Mouse (Mus musculus) cerebellum, adult 9-11 months (tissue): ENCODE measurements at regions not wholly inside any gene's neighbourhood (a gene's known extent, or its start where the extent isn't known, plus 50 kb on each side); places are given as distances from the start of the nearest gene placed in this dataset.
"Not testable (repeated sequence)": the region's sequence is repeated elsewhere in the genome, so short reads cannot be mapped to it uniquely, and the experiment has no call there.

Experiments
- DNase-seq: peaks from one replicate; pipeline ENCODE4 v3.0.0; 2022

DNA sequence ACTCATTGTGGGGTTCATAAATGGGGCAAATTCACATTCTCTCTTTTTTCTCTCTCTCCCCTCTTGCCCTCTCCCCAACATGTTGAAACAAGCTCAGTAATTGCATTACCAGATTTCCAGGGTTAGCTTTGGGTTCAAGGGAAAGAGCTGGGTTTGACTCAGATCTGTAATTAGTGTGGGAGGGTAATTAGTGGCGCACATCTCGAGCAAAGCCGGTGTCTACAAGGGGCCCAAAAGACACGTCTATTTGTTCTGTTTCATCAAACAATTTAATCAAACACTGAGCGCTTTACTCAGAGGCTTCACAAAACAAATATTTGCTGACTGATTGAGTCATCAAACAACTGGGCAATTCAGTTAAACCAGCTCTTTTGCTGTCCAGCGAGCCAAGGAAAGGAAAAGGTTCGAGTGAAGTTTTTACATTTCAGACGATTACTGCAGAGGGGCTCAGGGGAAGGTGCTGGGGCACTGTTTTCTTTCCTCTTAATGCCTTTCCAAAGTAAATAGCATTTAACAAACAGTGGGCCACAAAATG, 193.6 kb upstream of the Six2 start:
- DNase-seq: no peak

DNA sequence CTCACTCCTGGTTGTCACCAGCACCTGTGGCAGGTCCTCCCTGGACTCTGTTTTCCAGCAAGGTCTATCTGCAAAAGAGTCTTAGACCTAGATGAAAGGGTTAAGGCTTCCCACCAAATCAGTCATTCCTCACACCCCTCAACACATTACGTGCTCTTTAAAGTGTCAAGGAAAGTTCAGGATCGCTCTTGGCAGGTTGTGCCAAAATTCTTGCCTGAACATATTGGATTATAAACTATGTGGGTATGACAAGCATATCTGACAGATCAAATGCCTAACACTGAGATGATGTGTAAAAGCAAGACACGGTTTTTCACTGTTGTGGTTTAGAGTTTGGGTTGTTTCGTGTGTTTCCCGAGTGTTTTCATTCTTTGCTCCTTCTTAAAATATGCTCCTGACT, 193.0 kb upstream of the Six2 start:
- DNase-seq: no peak

DNA sequence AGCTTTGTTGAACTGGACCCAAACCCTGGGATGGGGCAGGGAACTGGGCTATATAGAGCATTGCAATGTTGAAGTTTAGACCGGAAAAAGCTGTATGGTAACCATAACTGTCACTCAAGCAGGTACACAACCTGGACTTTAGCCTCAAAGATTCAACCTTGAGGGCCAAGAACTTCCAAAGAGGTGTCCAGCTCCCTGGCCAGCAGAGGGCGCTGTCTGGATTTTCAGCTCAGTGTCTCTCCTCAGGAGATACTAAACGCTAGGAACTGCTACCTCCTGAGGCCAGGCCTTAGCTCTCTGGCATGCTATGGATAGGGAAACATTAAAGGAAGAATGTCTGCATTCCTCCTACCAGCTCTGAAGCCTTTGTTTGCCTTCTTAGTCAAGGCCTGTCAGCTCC, 189.4 kb upstream of the Six2 start:
- DNase-seq: no peak

DNA sequence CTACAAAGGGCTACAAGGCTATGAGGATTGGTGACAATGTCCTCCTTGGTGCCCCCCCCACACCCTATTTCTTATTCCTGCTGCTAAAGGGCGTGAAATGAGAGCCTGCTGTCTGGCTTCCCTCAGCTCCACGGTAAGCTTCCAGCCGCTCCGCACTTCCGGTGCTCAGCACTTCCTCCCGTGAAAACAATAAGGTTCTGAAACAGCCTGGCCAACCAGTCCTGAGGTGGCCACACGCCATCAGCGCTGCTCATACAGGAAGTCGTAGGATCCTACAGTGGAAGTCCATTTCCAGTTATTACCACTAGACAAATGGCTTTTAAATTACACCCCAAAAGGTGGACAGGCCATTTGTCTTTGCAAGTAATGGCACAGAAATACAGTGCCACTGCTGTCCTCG, 188.8 kb upstream of the Six2 start:
- no peak for DNase-seq

DNA sequence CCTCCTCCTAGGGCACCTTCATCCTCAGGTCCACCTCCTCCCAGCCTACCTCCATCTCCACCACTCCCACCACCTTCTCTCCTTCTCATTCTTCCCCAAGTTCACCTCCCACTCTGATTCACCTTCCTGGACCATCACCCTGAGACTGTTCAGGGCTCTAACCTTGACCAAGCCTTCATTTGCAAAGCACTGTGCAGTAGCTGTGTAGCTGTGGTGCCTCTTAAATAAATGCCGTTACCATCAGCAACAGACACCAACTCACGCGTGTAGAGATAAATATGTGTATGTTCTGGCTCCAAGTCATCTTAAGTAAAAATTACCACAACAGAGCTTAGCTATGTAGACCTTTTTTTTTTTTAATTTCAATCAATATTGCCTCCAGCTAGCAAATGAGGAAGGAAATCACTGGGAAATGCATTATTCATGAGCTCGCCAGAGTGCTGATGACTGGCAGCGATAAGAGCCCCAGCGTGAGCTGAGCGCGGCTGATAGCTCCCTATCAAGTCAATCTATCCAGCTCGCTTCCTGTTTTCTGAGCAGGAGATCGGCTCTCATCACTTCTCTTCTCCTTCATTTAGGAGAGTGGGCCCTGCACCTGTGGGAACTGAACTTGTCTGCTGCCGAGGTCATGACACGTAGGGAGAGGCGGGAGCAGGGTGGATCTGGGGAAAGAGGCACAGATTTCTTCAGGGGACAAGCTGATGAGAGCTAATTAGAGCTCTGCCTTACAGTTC, 185.9 kb upstream of the Six2 start:
- no peak for DNase-seq

DNA sequence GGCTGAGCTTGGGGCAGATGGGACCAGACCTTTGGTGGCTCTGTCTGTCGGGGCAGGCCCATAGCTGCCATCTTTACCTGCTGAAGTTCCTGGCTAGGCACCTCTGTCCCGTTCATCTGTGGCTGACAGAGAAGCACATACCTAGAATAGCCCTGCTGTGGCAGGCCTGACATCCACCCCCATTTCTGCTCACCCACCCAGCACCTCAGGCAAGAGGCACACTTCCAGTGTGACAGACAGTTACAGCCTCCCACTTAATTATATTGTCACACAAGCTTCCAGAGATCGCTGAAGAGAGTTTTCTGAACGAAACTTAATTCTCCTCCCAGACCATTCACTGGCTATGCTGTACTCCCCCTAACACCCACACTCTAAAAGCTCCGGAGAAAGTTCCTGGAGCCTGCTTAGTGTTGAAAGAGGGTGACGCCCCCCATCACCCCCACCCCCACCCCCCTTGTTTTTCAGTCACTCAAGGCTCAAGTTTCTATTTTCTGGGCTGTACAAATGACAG, 184.9 kb upstream of the Six2 start:
- DNase-seq: no peak

DNA sequence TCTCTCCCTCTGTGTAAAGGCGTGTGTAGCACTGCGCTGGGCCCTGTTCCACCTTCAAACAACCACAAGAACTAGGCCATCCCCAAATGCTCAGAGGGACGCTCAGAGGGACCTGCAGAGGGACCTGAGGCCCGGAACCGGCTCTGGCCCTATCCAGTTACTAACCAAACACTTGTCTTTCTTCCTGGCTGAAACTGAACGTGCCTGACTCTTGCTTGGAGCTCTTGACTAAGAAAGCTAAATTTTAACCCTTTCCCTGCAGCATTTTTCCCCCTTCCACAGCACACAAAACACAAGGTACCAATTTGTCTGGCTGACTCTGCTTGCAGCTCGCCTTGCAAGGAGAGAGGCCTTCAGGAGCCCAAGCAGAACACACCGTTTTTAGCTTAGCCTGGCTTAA, 182.3 kb upstream of the Six2 start:
- no peak for DNase-seq

DNA sequence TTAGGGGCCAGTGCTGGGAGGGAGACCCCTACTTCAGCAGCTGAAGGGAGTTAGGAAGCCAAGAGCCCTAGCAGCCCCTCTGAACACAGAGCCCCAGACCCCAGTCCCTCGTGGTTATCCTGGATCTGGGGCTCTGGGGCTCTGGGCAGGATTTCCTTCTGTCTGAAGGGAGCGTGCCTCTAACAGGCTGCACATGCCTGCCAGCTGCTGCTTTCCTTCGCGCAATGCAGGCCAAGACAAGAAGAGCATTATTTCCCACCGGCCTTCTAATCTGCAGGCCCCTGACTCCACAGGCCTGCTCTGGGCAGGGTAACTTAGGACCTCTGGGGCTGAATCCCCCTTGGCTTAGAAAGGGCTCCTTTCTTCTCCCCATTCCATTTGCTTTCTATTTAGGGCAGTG, 181.1 kb upstream of the Six2 start:
- no peak for DNase-seq

DNA sequence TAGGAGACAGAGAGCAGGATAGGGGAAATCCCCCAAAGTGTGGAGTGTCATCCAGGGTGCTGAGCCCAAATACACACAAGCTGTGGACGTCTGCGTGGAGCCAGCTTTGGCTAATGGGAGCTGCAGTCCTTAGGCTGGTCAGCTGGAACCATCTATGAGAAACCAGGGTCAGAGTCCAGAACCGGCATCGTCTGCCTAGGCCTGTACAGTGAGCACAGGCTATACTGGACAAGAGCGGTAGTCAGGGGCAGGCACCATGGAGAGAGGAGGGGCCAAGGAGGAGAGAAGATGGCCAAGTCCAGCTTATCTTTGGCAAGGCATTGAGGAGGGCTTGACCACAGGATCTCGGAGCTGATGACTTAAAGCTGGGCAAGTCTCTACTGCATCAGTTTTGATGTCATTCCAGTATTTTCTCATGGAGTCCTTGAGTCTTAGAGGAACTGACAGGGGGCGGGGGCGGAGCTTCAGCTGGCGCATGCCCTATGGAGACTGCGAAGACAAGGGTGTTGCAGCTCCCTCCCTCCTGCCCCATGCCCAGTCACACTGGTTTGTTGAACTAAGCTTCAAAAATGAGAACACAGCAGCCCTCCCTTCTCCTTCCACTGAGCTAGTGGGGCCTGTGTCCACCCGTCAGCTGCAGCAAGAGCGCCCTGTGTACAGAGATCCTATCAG, 180.0 kb upstream of the Six2 start:
- no peak for DNase-seq

DNA sequence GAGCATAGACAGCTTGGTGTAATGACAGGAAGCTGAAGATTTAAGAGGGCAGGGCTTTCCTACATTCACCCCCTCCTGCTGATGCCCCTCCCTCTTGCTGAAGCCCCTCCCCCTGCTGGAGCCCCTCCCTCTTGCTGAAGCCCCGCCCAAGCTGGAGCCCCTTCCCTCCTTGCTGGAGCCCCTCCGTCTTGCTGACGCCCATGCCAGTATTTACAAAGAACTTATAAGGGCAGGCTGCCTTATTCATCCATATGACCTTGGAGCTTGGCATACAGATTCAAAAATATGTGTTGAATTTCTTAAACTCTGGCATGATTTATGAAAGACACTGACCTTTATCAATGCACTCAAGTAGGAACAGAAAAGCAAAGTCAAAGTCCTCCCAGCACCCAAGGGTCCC, 178.5 kb upstream of the Six2 start:
- no peak for DNase-seq

DNA sequence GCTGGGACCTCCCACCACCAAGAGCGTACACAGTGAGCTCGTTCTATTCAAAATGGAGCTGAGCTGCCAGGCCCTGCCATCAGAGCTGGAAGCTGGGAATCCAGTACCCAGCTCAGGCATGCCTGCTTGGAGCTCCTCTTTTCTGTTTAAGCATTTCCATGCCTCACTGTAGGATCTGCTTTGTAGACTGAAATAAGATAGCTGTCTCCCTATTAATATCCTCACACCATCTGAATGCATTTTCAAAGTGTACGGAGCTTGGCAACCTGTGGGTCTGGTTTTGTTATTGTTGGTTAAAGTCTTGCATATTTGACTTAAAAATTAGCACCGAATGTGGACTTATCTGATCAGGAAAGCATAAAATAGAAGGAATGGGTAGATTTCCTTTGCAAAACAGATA, 177.9 kb upstream of the Six2 start:
- no peak for DNase-seq

DNA sequence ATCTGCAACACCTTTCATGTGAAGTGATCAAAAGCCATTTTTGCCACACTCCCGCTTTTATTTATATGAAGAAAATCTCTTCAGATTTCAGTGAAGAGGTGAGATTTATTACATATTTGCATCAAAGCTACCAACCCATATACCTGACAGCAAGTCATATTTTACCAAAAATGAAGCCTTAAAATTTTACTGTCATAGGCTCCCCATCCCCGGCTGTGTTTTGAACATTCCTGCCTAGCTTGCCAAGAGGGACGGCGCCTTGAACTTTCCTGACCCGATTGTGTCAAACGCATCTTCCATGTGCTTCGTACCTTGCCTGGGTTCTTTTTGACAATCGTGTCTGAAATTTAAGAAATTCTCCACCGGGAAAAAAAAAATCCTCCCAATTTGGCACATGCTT, 173.3 kb upstream of the Six2 start:
- DNase-seq: no peak

DNA sequence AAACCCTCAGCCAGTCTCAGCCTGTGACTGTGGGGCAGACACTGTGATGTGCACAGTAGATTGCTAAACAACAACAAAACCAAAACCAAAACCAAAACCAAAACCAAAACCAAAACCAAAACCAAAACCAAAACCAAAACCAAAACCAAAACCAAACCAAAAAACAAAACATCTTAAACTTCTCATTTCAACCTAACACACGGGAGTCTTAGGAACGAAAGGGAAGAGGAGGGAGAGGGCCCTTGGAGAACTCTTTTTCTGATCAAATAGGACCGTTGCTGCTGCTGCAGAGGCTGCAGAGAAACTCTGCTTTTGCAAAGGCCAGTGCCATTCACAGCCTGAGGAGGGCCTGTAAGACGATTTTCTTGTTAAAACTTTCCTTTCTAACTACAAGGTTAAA, 172.7 kb upstream of the Six2 start:
- no peak for DNase-seq

DNA sequence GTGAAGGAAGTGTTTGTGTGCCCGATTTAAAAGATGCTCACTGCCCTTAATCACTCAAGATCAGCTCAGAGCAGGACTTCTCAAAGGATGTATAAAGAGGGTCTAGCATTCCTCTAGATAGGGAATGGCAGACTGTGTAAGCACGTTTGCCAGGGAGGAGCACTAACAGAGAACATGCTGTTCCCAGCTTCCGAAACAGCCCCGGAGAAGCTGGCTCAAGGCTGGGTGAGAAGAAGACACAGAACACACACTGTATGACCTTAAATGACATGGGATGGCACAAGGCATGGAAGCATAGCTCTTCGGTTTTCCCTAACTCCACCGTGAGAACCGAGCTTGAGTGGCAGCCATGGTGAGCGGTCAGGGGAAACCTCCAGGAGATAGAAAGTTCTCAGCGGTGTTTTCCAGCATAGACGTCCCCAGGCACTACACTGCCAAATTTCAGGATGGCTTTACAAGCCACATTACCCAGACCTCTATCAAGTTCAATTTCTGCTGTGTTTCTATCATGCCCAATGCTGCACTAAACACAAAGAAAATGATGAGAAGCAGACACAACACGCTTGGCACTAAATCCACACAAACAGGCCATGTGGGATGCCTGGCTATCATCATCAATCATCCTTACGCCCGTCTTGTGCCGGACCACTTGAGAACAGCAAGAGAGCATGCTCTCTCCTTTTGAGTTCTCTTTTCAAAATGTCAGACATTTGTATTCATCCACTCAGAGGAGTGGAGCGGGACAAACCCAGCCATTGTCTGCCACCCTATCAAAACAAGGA, 172.0 kb upstream of the Six2 start:
- no peak for DNase-seq

DNA sequence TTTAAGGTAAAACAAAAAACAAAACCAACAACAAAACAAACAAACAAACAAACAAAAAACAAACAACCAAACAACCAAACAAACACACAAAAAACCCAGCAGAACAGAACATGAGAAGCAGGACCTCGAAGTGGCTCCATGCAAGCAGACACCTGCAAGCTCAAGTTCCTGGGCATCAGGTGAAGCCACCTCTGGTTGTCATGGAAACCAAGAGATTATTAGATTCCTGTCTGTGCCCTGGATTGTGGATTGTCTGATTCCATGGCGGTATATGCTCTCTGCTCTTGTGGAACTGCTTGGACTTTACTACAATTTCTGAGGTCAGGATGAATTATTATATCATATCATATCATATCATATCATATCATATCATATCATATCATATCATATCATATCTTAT, 170.4 kb upstream of the Six2 start:
- DNase-seq: no peak

DNA sequence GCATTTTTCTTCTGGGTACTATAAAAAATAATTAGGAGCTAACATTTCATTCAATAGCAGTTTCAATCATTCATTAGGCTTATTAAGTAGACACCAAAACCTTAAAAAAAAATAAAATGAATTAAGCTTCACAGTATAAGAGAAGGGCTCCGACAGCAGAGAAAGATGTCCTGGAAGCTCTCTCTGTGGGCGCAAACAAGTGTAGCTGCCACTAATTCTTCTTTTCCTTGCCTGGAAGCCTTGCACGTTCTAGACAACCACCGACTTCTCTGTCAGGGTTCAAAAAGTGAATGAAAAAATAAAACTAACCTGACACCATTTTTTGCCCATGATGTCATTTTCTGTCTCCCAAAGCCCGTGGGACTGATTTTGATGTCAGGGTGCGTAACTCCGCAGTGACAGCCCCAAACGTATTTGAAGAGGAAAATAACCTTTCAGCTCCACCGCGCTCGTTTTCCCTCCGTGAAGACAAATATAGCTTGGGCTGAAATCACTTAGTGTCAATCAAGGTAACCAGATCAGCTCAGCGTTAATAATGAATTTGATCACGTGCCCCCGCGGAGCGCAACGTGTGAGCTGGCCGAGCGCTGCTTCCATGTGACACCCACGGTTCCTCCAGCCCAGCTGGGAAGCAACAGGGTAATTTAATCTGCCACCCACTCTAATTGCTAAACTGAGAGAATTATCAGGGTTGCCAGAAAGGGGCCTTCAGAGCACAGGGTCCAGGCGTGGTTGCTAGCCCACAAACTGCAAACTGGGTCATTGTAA, 169.8 kb upstream of the Six2 start:
- DNase-seq: no peak

DNA sequence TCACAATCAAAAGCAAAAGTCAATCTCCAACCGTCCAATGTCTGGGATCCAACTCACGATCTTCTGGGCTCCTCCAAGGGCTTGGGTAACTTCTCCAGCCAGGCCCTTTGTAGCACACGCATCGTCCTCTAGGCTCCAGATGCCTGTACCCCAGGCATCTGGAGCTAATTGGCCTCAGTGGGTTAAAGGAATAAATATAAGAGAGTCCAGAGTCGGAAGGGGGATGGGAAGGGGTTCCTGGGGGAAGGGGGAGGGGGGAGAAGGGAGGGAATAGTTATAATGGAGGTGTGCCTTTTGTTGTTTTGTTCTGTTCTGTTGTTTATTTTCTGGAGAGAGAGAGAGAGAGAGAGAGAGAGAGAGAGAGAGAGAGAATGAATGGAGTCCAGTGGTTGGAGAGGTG, 168.8 kb upstream of the Six2 start:
- not testable (repeated sequence) for DNase-seq

DNA sequence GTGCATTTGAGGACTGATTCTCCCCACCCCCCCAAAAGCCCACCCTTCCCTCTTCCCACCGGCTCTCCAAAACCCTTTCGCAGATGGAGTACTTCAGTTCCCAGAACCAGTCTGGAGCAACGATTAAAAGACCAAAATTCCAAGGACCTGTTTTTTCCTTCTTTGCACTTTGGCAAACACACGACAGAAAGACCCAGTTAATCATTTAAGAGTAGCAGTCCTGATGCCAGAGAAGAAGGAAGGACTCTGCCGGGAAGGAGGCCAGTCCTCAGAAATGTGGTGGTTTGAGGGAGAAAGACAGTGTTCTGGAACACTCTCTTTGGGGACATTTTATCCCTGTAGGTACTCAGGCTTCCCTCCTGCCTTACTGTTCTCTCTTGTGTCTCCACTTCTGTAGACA, 165.1 kb upstream of the Six2 start:
- no peak for DNase-seq

DNA sequence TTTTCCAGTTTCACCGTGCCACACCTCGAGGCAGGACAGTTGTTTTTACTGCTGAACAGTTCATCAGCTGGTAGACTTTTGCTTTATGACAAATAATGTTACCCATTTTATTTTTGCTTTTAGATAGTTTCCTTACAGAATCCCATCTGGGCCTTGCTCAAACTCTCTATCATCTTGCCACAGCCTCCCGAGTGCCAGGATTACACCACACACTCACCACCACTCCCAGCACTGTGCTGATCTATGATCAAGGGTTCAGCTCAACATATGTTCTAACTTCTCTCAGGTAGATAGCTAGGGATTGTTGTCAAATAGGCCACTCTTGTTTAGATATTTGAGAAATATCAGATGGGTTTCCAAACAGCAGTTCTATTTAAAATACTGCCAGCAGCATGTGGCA, 160.5 kb upstream of the Six2 start:
- no peak for DNase-seq

DNA sequence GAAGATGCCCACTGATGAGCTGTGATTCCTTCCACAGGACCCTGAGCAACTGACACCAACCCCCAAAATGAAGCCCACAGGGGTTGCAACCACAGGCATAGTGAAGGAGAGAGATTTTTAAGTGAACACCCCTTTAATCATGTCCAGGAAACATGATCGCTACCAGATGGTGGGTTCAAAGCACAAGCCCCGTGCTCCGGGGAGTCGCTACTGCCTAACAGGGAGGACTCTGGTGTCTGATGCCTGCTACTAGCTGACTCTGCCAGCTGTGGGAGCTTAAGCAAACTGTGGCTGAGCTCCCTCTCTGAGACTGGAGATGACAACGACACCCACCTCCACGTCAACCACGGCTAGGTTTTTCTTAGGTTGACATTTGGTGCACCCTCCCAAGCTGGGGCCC, 159.7 kb upstream of the Six2 start:
- no peak for DNase-seq

DNA sequence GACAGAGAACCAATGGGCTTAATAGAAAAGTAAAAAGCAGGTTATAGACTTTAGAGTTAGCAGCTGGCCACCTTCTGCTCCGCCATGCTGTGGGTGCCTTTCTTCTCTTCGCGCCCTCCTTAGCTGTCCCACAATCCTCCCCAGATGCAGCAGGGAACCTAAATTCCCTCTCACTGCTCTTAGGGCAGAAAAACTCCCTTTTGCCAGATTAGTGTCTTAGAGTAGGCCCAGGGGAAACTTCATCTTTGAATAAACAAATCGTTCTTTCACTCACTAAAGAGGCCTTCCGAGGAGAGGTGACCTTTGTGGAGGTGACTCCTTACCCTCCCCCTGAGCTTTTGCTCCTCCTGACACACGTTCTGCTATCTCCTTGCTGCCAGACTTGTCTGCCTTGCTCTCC, 157.0 kb upstream of the Six2 start:
- no peak for DNase-seq

DNA sequence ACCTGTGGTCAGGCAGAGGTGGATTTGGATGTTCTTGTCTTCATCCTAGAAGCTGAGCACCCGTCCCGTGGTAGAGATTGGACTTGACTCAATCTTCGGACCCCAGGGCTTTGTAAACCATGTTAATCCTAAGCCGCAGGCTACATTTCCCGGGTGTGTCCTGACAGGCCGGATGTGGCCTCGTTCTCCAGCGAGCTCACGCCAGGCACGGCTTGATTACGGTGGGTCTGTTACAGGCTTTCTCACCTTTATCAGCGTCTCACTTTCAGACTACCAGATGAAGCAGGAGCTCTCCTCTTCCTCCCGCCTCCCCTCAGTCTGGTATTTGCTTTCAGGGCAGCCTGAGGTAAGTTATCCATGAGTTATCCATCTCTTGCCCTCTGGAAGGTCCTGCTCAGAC, 156.4 kb upstream of the Six2 start:
- DNase-seq: no peak

DNA sequence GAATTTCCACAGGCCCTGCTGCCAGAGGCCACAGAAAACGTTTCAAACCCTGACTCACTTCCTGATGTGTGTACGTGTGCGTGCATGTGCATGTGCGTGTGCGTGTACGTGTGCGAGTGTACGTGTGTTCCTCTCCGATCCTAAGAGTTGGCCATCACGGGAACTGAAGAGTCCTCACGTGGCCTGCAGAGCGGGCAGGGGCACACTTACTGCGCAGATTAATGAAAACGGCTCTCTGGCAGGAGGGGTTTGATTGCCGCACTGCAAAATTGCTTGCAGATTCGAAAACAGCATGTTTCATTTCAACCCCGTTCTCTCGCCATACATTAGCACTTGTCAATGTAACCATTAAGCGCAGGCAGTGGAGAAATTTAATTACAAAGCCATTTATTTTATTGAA, 135.0 kb upstream of the Six2 start:
- no peak for DNase-seq
